Mouse (Mus musculus) heart, postnatal 0 days (tissue): ENCODE measurements around the gene B4galnt3. TPM values are rescaled to one million over a fixed set of nuclear protein-coding genes. Genes with fewer than 3 reads are reported as not detected.

Source experiments
- ATAC-seq: fragments of 200-750 bp; cut with Nextera tagmentation; 2 replicates; pipeline ENCODE4 v1.8.0; 2017; ENCODE audit warnings: low read depth, moderate number of reproducible peaks, moderate library complexity; ENCODE audit not compliant: insufficient read depth
- DNase-seq: peaks from one replicate; pipeline ENCODE4 v3.0.0-alpha.2; 2016; ENCODE audit warnings: low spot score
- H3K27ac ChIP-seq: fragments of 300-500 bp; sonication (generic); 2 replicates; pipeline ENCODE4 v1.5.1; 2014; ENCODE audit warnings: low read depth, mild to moderate bottlenecking
- H3K27me3 ChIP-seq: fragments of 300-500 bp; sonication (generic); 2 replicates; pipeline ENCODE4 v1.6.1; 2014; ENCODE audit warnings: low read length, mixed read lengths; ENCODE audit not compliant: control insufficient read depth, insufficient read depth
- H3K36me3 ChIP-seq: fragments of 300-500 bp; sonication (generic); replicated peaks from 2 replicates; pipeline ENCODE4 v1.6.1; 2014; ENCODE audit warnings: low read length, mixed read lengths; ENCODE audit not compliant: control insufficient read depth, insufficient read depth
- H3K4me1 ChIP-seq: fragments of 300-500 bp; sonication (generic); 2 replicates; pipeline ENCODE4 v1.6.1; 2014; ENCODE audit warnings: antibody characterized with exemption; ENCODE audit not compliant: control insufficient read depth, insufficient read depth
- H3K4me2 ChIP-seq: fragments of 300-500 bp; sonication (generic); 2 replicates; pipeline ENCODE4 v1.6.1; 2014; ENCODE audit warnings: low read depth, mild to moderate bottlenecking, low read length, moderate library complexity
- H3K4me3 ChIP-seq: fragments of 300-500 bp; sonication (generic); 2 replicates; pipeline ENCODE4 v1.5.1; 2014; ENCODE audit warnings: low read depth, low read length
- H3K9ac ChIP-seq: fragments of 300-500 bp; sonication (generic); replicated peaks from 2 replicates; pipeline ENCODE4 v1.6.1; 2014; ENCODE audit warnings: low read depth, low read length, mixed read lengths
- H3K9me3 ChIP-seq: fragments of 300-500 bp; sonication (generic); replicated peaks from 2 replicates; pipeline ENCODE4 v1.6.1; 2016; ENCODE audit warnings: low read length; ENCODE audit not compliant: control insufficient read depth
- CTCF ChIP-seq: IDR thresholded peaks from 2 replicates; pipeline ENCODE4 v1.5.1; 2016; ENCODE audit warnings: antibody characterized with exemption, control low read depth, low read depth
- EP300 ChIP-seq: IDR thresholded peaks from 2 replicates; pipeline ENCODE4 v1.6.1; 2016; ENCODE audit warnings: antibody characterized with exemption, low read depth
- WGBS: fragments of 180-500 bp; shearing (Covaris S2); extraction: QIAGEN DNeasy Blood & Tissue Kit; methylation state at CpG from one replicate; pipeline ENCODE4 v1.1.7; 2014; 5-methylcytosine and 5-hydroxymethylcytosine counted together
- polyA plus RNA-seq: library from polyadenylated mRNA; unstranded; fragments of >200 nt; fragmentation: Nextera tagmentation; extraction: Ambion mirVana; gene quantifications from 2 replicates; pipeline ENCODE4 v1.2.1, GENCODE M21; 2015
- total RNA-seq: library from RNA; depleted of rRNA; stranded (reverse); fragments of >200 nt; gene quantifications from 2 replicates; pipeline ENCODE4 v1.2.3, GENCODE M21; 2014; ENCODE audit warnings: low replicate concordance

B4galnt3 gene
- total and polyA plus RNA-seq, 2 experiments from 2014 or later = 0.08 TPM; not detected in 1

DNA sequence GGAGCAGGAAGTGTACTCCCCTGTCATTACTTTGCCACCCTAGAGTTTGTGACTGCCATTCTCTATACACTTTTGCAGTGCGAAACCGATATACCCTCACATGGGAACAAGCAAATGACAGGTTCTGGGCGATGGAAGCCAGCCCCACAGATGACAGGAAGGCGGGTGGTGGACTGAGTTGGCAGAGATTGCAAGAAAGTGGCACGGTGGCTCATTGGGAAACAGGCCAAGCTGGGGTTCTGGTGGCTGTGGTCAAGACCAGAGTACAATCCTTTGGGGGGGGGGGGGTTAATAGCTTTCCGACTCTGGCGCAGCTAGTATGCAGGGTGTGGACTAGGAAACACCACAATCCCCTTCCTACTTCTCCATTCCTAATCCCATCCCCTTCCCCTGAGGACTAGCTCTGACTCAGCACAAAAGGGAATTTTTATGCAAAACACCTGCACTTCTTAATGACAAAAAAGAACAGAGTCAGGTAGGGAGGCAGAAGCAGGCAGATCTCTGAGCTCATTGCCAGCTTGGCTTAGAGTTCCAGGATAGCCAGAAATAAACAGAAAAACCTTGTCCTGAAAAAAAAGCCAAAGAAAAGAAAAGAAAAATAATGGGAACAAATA lies 2.9 kb downstream of the B4galnt3 start:
- 60% methylated on average over 7 of the region's 7 CpGs for WGBS
- Histone ChIP-seq H3K4me1 (peaks cover 5% of the 10 kb centered on the region), H3K36me3 (no peaks in the 10 kb centered on the region), H3K27ac (no peak overlapping the region), H3K9ac (no peak overlapping the region), H3K27me3 (peaks cover 36% of the 10 kb centered on the region), H3K4me2 (no peak overlapping the region), H3K4me3 (no peak overlapping the region), H3K9me3 (no peaks in the 10 kb centered on the region)
- no peak for ATAC-seq
- TF ChIP-seq CTCF = no peak
- no peak for TF ChIP-seq EP300
- no peak for DNase-seq

DNA sequence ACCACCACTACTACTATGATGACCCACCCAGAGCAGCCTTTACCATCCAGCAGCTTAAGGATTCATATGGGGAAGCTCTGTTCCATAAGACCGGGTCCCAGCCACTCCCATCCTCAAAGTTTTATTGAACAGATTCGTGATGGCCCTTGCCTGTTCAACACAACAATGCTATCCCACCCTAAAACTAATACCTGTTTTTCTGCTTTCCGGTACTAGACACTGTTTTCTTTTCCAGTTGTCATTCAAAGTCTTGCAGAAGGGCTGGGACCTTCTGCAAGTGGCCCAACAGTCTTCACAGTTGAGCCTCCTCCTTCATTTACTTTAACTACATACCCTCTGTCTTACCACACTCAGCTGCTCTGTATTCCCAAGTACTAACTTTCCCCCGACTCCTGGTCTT lies 4.9 kb downstream of the B4galnt3 start:
- H3K4me3 ChIP-seq = no peak overlapping the region
- no peak overlapping the region for H3K4me2 ChIP-seq
- H3K36me3 ChIP-seq = no peaks in the 10 kb centered on the region
- H3K27me3 ChIP-seq = peaks cover 20% of the 10 kb centered on the region
- TF ChIP-seq CTCF (no peak), EP300 (no peak)
- H3K9me3 ChIP-seq = no peaks in the 10 kb centered on the region
- no peak overlapping the region for H3K27ac ChIP-seq
- no peaks in the 10 kb centered on the region; the same call in 1 of the 2 replicates for H3K4me1 ChIP-seq
- 88% methylated on average over 4 of the region's 4 CpGs for WGBS
- no peak for ATAC-seq
- H3K9ac ChIP-seq = no peak overlapping the region
- no peak for DNase-seq

DNA sequence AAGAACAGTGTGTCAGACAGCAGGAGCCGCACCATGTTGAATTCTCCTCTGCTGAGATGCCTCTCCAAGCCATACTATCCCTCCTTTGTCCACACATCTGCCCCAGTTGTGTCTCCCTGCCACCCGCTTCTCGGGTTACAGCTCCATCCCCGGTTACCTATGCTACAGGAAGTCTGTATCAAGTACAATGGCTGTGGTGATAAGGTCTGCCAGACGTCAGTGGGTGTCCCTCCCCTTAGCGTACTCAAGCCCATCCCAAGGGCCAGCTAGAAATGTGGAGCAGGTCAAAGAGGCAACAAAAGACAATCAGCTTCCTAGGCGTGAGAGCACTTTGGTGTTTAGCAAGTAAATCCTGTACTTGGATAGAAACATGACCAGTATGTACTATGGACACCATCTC lies 5.8 kb downstream of the B4galnt3 start:
- Histone ChIP-seq H3K27me3 (peaks cover 11% of the 10 kb centered on the region), H3K9me3 (no peaks in the 10 kb centered on the region), H3K4me3 (no peak overlapping the region), H3K4me2 (no peak overlapping the region), H3K9ac (no peak overlapping the region), H3K27ac (no peak overlapping the region), H3K36me3 (no peaks in the 10 kb centered on the region), H3K4me1 (no peaks in the 10 kb centered on the region)
- no peak for ATAC-seq
- no peak for DNase-seq
- WGBS = 33% methylated on average over 7 of the region's 7 CpGs
- TF ChIP-seq CTCF (no peak), EP300 (no peak)

DNA sequence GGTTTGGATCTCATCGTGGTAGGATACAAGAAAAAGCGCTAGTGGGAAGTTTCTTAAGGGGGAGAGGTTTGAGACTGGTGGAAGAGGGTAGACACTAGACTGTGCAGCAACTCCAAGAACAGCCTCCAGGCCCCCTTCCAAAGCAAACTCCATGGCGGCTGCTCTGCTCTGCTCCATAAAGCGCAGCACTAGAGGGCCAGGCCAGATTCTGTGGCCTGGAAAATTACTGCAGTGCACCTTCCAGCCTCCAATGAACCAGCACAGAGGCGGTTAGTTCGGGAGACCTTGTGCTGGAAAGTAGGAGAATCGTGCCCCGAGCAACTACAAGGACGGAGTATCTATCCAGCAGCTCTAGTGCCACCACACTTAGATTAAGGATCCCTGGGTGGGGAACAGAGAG lies 7.1 kb downstream of the B4galnt3 start:
- ATAC-seq = no peak
- 73% methylated on average over 9 of the region's 9 CpGs for WGBS
- Histone ChIP-seq H3K9ac (no peak overlapping the region), H3K27ac (no peak overlapping the region), H3K9me3 (no peaks in the 10 kb centered on the region), H3K4me1 (no peaks in the 10 kb centered on the region), H3K36me3 (no peaks in the 10 kb centered on the region), H3K27me3 (no peaks in the 10 kb centered on the region), H3K4me3 (no peak overlapping the region), H3K4me2 (no peak overlapping the region)
- TF ChIP-seq EP300 (no peak), CTCF (no peak)
- DNase-seq = no peak

- no peak overlapping the region for H3K4me2 ChIP-seq
- H3K4me3 ChIP-seq = no peak overlapping the region
- H3K27me3 ChIP-seq = no peaks in the 10 kb centered on the region
- DNase-seq (no peak), ATAC-seq (no peak)
- no peak overlapping the region for H3K9ac ChIP-seq
- H3K27ac ChIP-seq = no peak overlapping the region
- H3K4me1 ChIP-seq = peaks cover 36% of the 10 kb centered on the region
- H3K9me3 ChIP-seq = no peaks in the 10 kb centered on the region
- TF ChIP-seq EP300 = no peak
- no peak for TF ChIP-seq CTCF
- WGBS = 70% methylated on average over 7 of the region's 7 CpGs
- no peaks in the 10 kb centered on the region for H3K36me3 ChIP-seq
Measured at GRCm38 (mm10) chr6:120276874-120277449, 17.4 kb downstream of the B4galnt3 start.

DNA sequence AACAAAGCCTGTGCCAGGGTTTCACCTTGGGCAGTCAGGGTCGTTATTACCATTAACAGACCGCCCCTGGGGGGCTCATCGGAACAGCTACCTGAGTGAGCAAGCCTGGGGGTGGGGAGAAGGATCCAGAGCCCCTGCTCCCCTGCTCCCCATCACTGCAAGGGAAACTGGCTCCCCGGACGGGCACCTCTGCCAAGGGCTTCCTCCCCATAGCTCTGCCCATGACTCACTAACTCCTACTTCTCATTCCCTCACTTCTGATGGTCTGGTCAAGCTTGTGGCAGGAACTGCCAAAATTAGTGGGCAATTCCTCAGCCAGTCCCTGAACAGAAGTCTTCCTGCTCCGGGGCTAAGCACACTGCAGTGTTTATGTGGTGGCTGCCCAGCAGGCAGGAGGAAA lies 19.1 kb downstream of the B4galnt3 start:
- Histone ChIP-seq H3K4me2 (no peak overlapping the region), H3K27me3 (no peaks in the 10 kb centered on the region), H3K36me3 (no peaks in the 10 kb centered on the region), H3K9ac (0 out of 2 replicates have a peak overlapping the region, but pooled peaks have one; percentile 1), H3K4me1 (peaks cover 36% of the 10 kb centered on the region), H3K9me3 (no peaks in the 10 kb centered on the region), H3K27ac (peak overlapping the region; percentile 73), H3K4me3 (no peak overlapping the region)
- peak; percentile 43 for DNase-seq
- no peak for TF ChIP-seq CTCF
- WGBS = 27% methylated on average over 6 of the region's 6 CpGs
- peak; percentile 58 for ATAC-seq
